Comparison of ENCODE assay signal across 19 mouse cellular contexts in genomic region chr19:31188559-31189218, GRCm38 (mm10).
DNase-seq lines count a peak whose midpoint lies in the region; ATAC-seq lines count a peak whose summit lies in the region.
"Had no signal": no experiment of that assay in that cellular context is flagged by ENCODE, and none has a peak within 500 bp of the region (broad histone marks: within the 10 kb centered on the region; RNA-seq: fewer than 3 reads in every experiment).

No protein-coding gene starts in this region.

- H3K36me3 ChIP-seq in forebrain, embryonic 14.5 days (ENCODE audit: control insufficient read depth, insufficient read depth, low read length): no peaks in the 10 kb centered on the region
- no peaks in the 10 kb centered on the region for H3K36me3 ChIP-seq in forebrain, embryonic 10.5 days (replicated peaks)
- H3K36me3 ChIP-seq in midbrain, embryonic 15.5 days (replicated peaks): no peaks in the 10 kb centered on the region
- H3K36me3 ChIP-seq in hindbrain, embryonic 16.5 days (ENCODE audit: control insufficient read depth, insufficient read depth, low read length): no peaks in the 10 kb centered on the region
- H3K36me3 ChIP-seq: embryonic facial prominence, embryonic 10.5 days; heart, embryonic 10.5 days; hindbrain, embryonic 13.5 days; intestine, embryonic 15.5 days had no signal

- H3K27ac ChIP-seq in forebrain, embryonic 14.5 days (ENCODE audit: low read depth, low read length): no peak overlapping the region
- no peak overlapping the region for H3K27ac ChIP-seq in forebrain, embryonic 10.5 days
- H3K27ac ChIP-seq in midbrain, embryonic 15.5 days: peak overlapping the region; percentile 55; the same call in 1 of the 2 replicates
- H3K27ac ChIP-seq in hindbrain, embryonic 16.5 days (ENCODE audit: low read depth, low read length): no peak overlapping the region
- H3K27ac ChIP-seq: embryonic facial prominence, embryonic 10.5 days; heart, embryonic 10.5 days; hindbrain, embryonic 13.5 days; intestine, embryonic 15.5 days had no signal

- no peak overlapping the region for H3K9ac ChIP-seq in forebrain, embryonic 14.5 days (ENCODE audit: low read length)
- H3K9ac ChIP-seq in midbrain, embryonic 15.5 days: no peak overlapping the region
- no peak overlapping the region for H3K9ac ChIP-seq in hindbrain, embryonic 16.5 days (ENCODE audit: low read depth, low read length)
- H3K9ac ChIP-seq: hindbrain, embryonic 13.5 days; intestine, embryonic 15.5 days had no signal

- no peaks in the 10 kb centered on the region for H3K27me3 ChIP-seq in forebrain, embryonic 14.5 days (replicated peaks; ENCODE audit: control insufficient read depth, insufficient read depth, low read length)
- H3K27me3 ChIP-seq in forebrain, embryonic 10.5 days (ENCODE audit: poor library complexity, severe bottlenecking): no peaks in the 10 kb centered on the region
- no peaks in the 10 kb centered on the region for H3K27me3 ChIP-seq in midbrain, embryonic 15.5 days (replicated peaks)
- H3K27me3 ChIP-seq in hindbrain, embryonic 16.5 days (replicated peaks; ENCODE audit: control insufficient read depth, insufficient read depth, low read length): no peaks in the 10 kb centered on the region
- H3K27me3 ChIP-seq: hindbrain, embryonic 13.5 days; intestine, embryonic 15.5 days had no signal

- 63% methylated on average over 6 of the region's 6 CpGs for WGBS in forebrain, embryonic 14.5 days
- 88% methylated on average over 6 of the region's 6 CpGs for WGBS in forebrain, embryonic 10.5 days
- 43% methylated on average over 6 of the region's 6 CpGs for WGBS in midbrain, embryonic 15.5 days
- 61% methylated on average over 6 of the region's 6 CpGs for WGBS in hindbrain, embryonic 16.5 days

- H3K4me2 ChIP-seq in forebrain, embryonic 14.5 days (ENCODE audit: low read length): no peak overlapping the region
- H3K4me2 ChIP-seq in midbrain, embryonic 15.5 days: no peak overlapping the region
- H3K4me2 ChIP-seq in hindbrain, embryonic 16.5 days (ENCODE audit: low read length): no peak overlapping the region
- H3K4me2 ChIP-seq: hindbrain, embryonic 13.5 days; intestine, embryonic 15.5 days had no signal

- no peaks in the 10 kb centered on the region for H3K4me1 ChIP-seq in forebrain, embryonic 14.5 days (ENCODE audit: control insufficient read depth, insufficient read depth, low read length)
- H3K4me1 ChIP-seq in forebrain, embryonic 10.5 days: no peaks in the 10 kb centered on the region
- peaks cover 5% of the 10 kb centered on the region for H3K4me1 ChIP-seq in midbrain, embryonic 15.5 days
- 0 out of 2 replicates have a peak, but pooled peaks cover 2% of the 10 kb centered on the region for H3K4me1 ChIP-seq in hindbrain, embryonic 16.5 days (ENCODE audit: control insufficient read depth, insufficient read depth, low read depth, low read length)
- H3K4me1 ChIP-seq: embryonic facial prominence, embryonic 10.5 days; heart, embryonic 10.5 days; hindbrain, embryonic 13.5 days; intestine, embryonic 15.5 days had no signal

- no peaks in the 10 kb centered on the region for H3K9me3 ChIP-seq in forebrain, embryonic 14.5 days (replicated peaks; ENCODE audit: control insufficient read depth, low read length)
- H3K9me3 ChIP-seq in forebrain, embryonic 10.5 days: no peaks in the 10 kb centered on the region
- no peaks in the 10 kb centered on the region for H3K9me3 ChIP-seq in midbrain, embryonic 15.5 days
- no peaks in the 10 kb centered on the region for H3K9me3 ChIP-seq in hindbrain, embryonic 16.5 days (ENCODE audit: control insufficient read depth, low read length)
- H3K9me3 ChIP-seq: embryonic facial prominence, embryonic 10.5 days; heart, embryonic 10.5 days; hindbrain, embryonic 13.5 days; intestine, embryonic 15.5 days had no signal

- no peak overlapping the region for H3K4me3 ChIP-seq in forebrain, embryonic 14.5 days (ENCODE audit: low read depth, low read length)
- no peak overlapping the region for H3K4me3 ChIP-seq in forebrain, embryonic 10.5 days
- no peak overlapping the region for H3K4me3 ChIP-seq in midbrain, embryonic 15.5 days
- no peak overlapping the region for H3K4me3 ChIP-seq in hindbrain, embryonic 16.5 days (ENCODE audit: low read length)
- H3K4me3 ChIP-seq: embryonic facial prominence, embryonic 10.5 days; heart, embryonic 10.5 days; hindbrain, embryonic 13.5 days; intestine, embryonic 15.5 days had no signal

- ATAC-seq in forebrain, embryonic 14.5 days: peak; percentile 18; the same call in 1 of the 2 replicates
- peak; percentile 50; the same call in 1 of the 2 replicates for ATAC-seq in midbrain, embryonic 15.5 days (replicated peaks)
- no peak for ATAC-seq in hindbrain, embryonic 16.5 days
- ATAC-seq: intestine, embryonic 15.5 days had no signal

- peak; percentile 19 for DNase-seq in forebrain, embryonic 14.5 days (ENCODE audit: low spot score)
- DNase-seq in forebrain, embryonic 10.5 days (ENCODE audit: extremely low spot score, low spot score): no peak
- peak; percentile 9 to 24 for DNase-seq in layer of hippocampus, postnatal 10 days (ENCODE audit: low spot score in 2 of 2)
- no peak for DNase-seq in layer of hippocampus, adult 8-10 months (ENCODE audit: low spot score in 2 of 2)
- peak; percentile 28 for DNase-seq in brain, embryonic 18.5 days (ENCODE audit: low read depth, low spot score)
- no peak for DNase-seq in frontal cortex, adult 2 months (ENCODE audit: extremely low spot score in 1 of 2, low spot score in 1 of 2)
- DNase-seq: adrenal gland, postnatal 10 days; cerebellum, adult 18-20 months; cerebellum, adult 9-11 months; cerebellum, postnatal 36 days; gastrocnemius, postnatal 36 days; heart, adult 18-20 months; heart, postnatal 10 days had no signal

Comparison
In these comparisons a context has a peak if more than half of its experiments do, and no peak if none do; other contexts are left out.
1. DNase-seq: peak in forebrain, embryonic 14.5 days (single experiment), layer of hippocampus, postnatal 10 days (2 of 2) and brain, embryonic 18.5 days (single experiment); none in forebrain, embryonic 10.5 days (single experiment), layer of hippocampus, adult 8-10 months (0 of 2) and frontal cortex, adult 2 months (0 of 2).